Mouse (Mus musculus) forebrain, embryonic 15.5 days (tissue): ENCODE measurements around the gene Fastk. TPM values are rescaled to one million over a fixed set of nuclear protein-coding genes. Genes with fewer than 3 reads are reported as not detected.
A peak's percentile ranks its signal among the peaks of the same experiment; 100 is the strongest.

Experiments
- ATAC-seq: fragments of 200-750 bp; cut with Nextera tagmentation; replicated peaks from 2 replicates; pipeline ENCODE4 v1.8.0; 2017; ENCODE audit warnings: mild to moderate bottlenecking, moderate TSS enrichment, moderate library complexity
- H3K27ac ChIP-seq: fragments of 300-500 bp; sonication (generic); replicated peaks from 2 replicates; pipeline ENCODE4 v1.5.1; 2015; ENCODE audit warnings: mild to moderate bottlenecking, inconsistent platforms
- H3K27me3 ChIP-seq: fragments of 300-500 bp; sonication (generic); 2 replicates; pipeline ENCODE4 v1.6.1; 2015; ENCODE audit warnings: inconsistent platforms
- H3K36me3 ChIP-seq: fragments of 300-500 bp; sonication (generic); 2 replicates; pipeline ENCODE4 v1.6.1; 2015; ENCODE audit warnings: mild to moderate bottlenecking, inconsistent platforms
- H3K4me1 ChIP-seq: fragments of 300-500 bp; sonication (generic); 2 replicates; pipeline ENCODE4 v1.6.1; 2015; ENCODE audit warnings: inconsistent platforms
- H3K4me2 ChIP-seq: fragments of 300-500 bp; sonication (generic); replicated peaks from 2 replicates; pipeline ENCODE4 v1.6.1; 2015; ENCODE audit warnings: mild to moderate bottlenecking, inconsistent platforms
- H3K4me3 ChIP-seq: fragments of 300-500 bp; sonication (generic); 2 replicates; pipeline ENCODE4 v1.5.1; 2015; ENCODE audit warnings: mild to moderate bottlenecking, inconsistent platforms
- H3K9ac ChIP-seq: fragments of 300-500 bp; sonication (generic); replicated peaks from 2 replicates; pipeline ENCODE4 v1.6.1; 2015; ENCODE audit warnings: mild to moderate bottlenecking, inconsistent platforms
- H3K9me3 ChIP-seq: fragments of 300-500 bp; sonication (generic); 2 replicates; pipeline ENCODE4 v1.6.1; 2016; ENCODE audit warnings: inconsistent platforms
- WGBS: fragments of 180-500 bp; shearing (Covaris S2); methylation state at CpG from one replicate; pipeline ENCODE4 v1.1.7; 2015; ENCODE audit warnings: mixed read lengths; 5-methylcytosine and 5-hydroxymethylcytosine counted together
- polyA plus RNA-seq: library from polyadenylated mRNA; unstranded; fragments of >200 nt; fragmentation: Nextera tagmentation; extraction: Ambion mirVana; gene quantifications from 2 replicates; pipeline ENCODE4 v1.2.1, GENCODE M21; 2015

Fastk gene
- polyA plus RNA-seq, 1 experiment from 2014 or later, result 90.6 TPM

GRCm38 (mm10) chr5:24452691-24453233, 7.7 kb upstream of the Fastk start:
- Histone ChIP-seq H3K4me3 (peak overlapping the region; percentile 90), H3K36me3 (no peaks in the 10 kb centered on the region), H3K9me3 (no peaks in the 10 kb centered on the region), H3K4me2 (peak overlapping the region; percentile 97), H3K27me3 (peaks cover 14% of the 10 kb centered on the region; the same call in 1 of the 2 replicates), H3K4me1 (peaks cover 50% of the 10 kb centered on the region), H3K27ac (peak overlapping the region; percentile 95), H3K9ac (peak overlapping the region; percentile 90)
- ATAC-seq, result peak; percentile 4; the same call in 1 of the 2 replicates
- WGBS, result 0% methylated on average over 29 of the region's 29 CpGs

- peak within 1 kb of the TSS; percentile 97 for H3K4me2 ChIP-seq
- peak within 1 kb of the TSS; percentile 90 for H3K9ac ChIP-seq
- H3K27me3 ChIP-seq, result peaks cover 14% of the 10 kb centered on the region; the same call in 1 of the 2 replicates
- peaks cover 55% of the 10 kb centered on the region for H3K4me1 ChIP-seq
- no peaks in the 10 kb centered on the region for H3K36me3 ChIP-seq
- H3K9me3 ChIP-seq, result no peaks in the 10 kb centered on the region
- 0% methylated on average over 38 of the region's 85 CpGs for WGBS
- H3K4me3 ChIP-seq, result peak within 1 kb of the TSS; percentile 90
- peak within 1 kb of the TSS; percentile 95 for H3K27ac ChIP-seq
- ATAC-seq, result peak; percentile 68; the same call in 1 of the 2 replicates
These were observed 7.1 kb upstream of the Fastk start, which contains the start of gene Agap3 for GRCm38 (mm10) chr5:24452030-24452690. Agap3 (plus strand) TSS chr5:24452177.

- H3K9ac ChIP-seq, result peak overlapping the region; percentile 90
- peak overlapping the region; percentile 95 for H3K27ac ChIP-seq
- no peaks in the 10 kb centered on the region for H3K9me3 ChIP-seq
- WGBS, result 2% methylated on average over 58 of the region's 66 CpGs
- H3K27me3 ChIP-seq, result peaks cover 14% of the 10 kb centered on the region; the same call in 1 of the 2 replicates
- no peaks in the 10 kb centered on the region for H3K36me3 ChIP-seq
- peak overlapping the region; percentile 97 for H3K4me2 ChIP-seq
- peak; percentile 72 for ATAC-seq
- H3K4me1 ChIP-seq, result peaks cover 60% of the 10 kb centered on the region
- H3K4me3 ChIP-seq, result peak overlapping the region; percentile 90
These were observed 6.4 kb upstream of the Fastk start for GRCm38 (mm10) chr5:24451264-24452029.

GRCm38 (mm10) chr5:24447624-24448298, 2.7 kb upstream of the Fastk start, which contains the start of gene Tmub1:
Tmub1 (minus strand) TSS chr5:24447854.
- peaks cover 5% of the 10 kb centered on the region; the same call in 1 of the 2 replicates for H3K36me3 ChIP-seq
- H3K9me3 ChIP-seq, result no peaks in the 10 kb centered on the region
- H3K27ac ChIP-seq, result no peak within 1 kb of the TSS
- peaks cover 43% of the 10 kb centered on the region for H3K4me1 ChIP-seq
- peak within 1 kb of the TSS; percentile 82 for H3K4me2 ChIP-seq
- H3K4me3 ChIP-seq, result peak within 1 kb of the TSS; percentile 63
- H3K27me3 ChIP-seq, result peaks cover 14% of the 10 kb centered on the region; the same call in 1 of the 2 replicates
- peak; percentile 32 for ATAC-seq
- peak within 1 kb of the TSS; percentile 63 for H3K9ac ChIP-seq
- 2% methylated on average over 34 of the region's 34 CpGs for WGBS

- Histone ChIP-seq H3K4me3 (peak overlapping the region; percentile 63; the same call in 1 of the 2 replicates), H3K4me2 (no peak overlapping the region; the same call in 1 of the 2 replicates), H3K9me3 (no peaks in the 10 kb centered on the region), H3K27ac (no peak overlapping the region), H3K4me1 (peaks cover 42% of the 10 kb centered on the region), H3K9ac (no peak overlapping the region), H3K27me3 (peaks cover 14% of the 10 kb centered on the region; the same call in 1 of the 2 replicates), H3K36me3 (peaks cover 12% of the 10 kb centered on the region)
- no peak for ATAC-seq
- 91% methylated on average over 7 of the region's 7 CpGs for WGBS
These were observed 1.5 kb upstream of the Fastk start for GRCm38 (mm10) chr5:24446630-24447029.

GRCm38 (mm10) chr5:24445428-24446080, 467 bp upstream of the Fastk start:
- Histone ChIP-seq H3K4me2 (peak overlapping the region; percentile 96), H3K36me3 (peaks cover 21% of the 10 kb centered on the region), H3K27ac (peak overlapping the region; percentile 87), H3K9ac (peak overlapping the region; percentile 97), H3K27me3 (peaks cover 14% of the 10 kb centered on the region; the same call in 1 of the 2 replicates), H3K4me1 (peaks cover 36% of the 10 kb centered on the region), H3K4me3 (peak overlapping the region; percentile 96), H3K9me3 (no peaks in the 10 kb centered on the region)
- 59% methylated on average over 20 of the region's 20 CpGs for WGBS
- ATAC-seq, result no peak; the same call in 1 of the 2 replicates

GRCm38 (mm10) chr5:24443927-24444326, 1.2 kb downstream of the Fastk start:
- Histone ChIP-seq H3K9ac (no peak overlapping the region), H3K36me3 (peaks cover 25% of the 10 kb centered on the region), H3K4me3 (peak overlapping the region; percentile 96), H3K4me2 (peak overlapping the region; percentile 96), H3K4me1 (peaks cover 36% of the 10 kb centered on the region), H3K9me3 (no peaks in the 10 kb centered on the region), H3K27ac (no peak overlapping the region), H3K27me3 (peaks cover 6% of the 10 kb centered on the region; the same call in 1 of the 2 replicates)
- no peak for ATAC-seq
- 80% methylated on average over 12 of the region's 12 CpGs for WGBS

GRCm38 (mm10) chr5:24443204-24443603, 1.9 kb downstream of the Fastk start:
- Histone ChIP-seq H3K4me3 (no peak overlapping the region), H3K36me3 (peaks cover 25% of the 10 kb centered on the region), H3K4me2 (no peak overlapping the region), H3K27me3 (no peaks in the 10 kb centered on the region), H3K4me1 (peaks cover 35% of the 10 kb centered on the region), H3K9me3 (no peaks in the 10 kb centered on the region), H3K27ac (no peak overlapping the region), H3K9ac (no peak overlapping the region)
- WGBS, result 90% methylated on average over 7 of the region's 7 CpGs
- ATAC-seq, result no peak

- no peak overlapping the region for H3K27ac ChIP-seq
- peaks cover 25% of the 10 kb centered on the region for H3K4me1 ChIP-seq
- H3K27me3 ChIP-seq, result no peaks in the 10 kb centered on the region
- ATAC-seq, result no peak
- peaks cover 25% of the 10 kb centered on the region for H3K36me3 ChIP-seq
- WGBS, result 85% methylated on average over 9 of the region's 9 CpGs
- no peak overlapping the region for H3K4me3 ChIP-seq
- H3K4me2 ChIP-seq, result no peak overlapping the region
- no peak overlapping the region for H3K9ac ChIP-seq
- no peaks in the 10 kb centered on the region for H3K9me3 ChIP-seq
These were observed 3.1 kb downstream of the Fastk start for GRCm38 (mm10) chr5:24442029-24442428.

GRCm38 (mm10) chr5:24441187-24441586, 3.9 kb downstream of the Fastk start:
- no peak overlapping the region for H3K9ac ChIP-seq
- 90% methylated on average over 8 of the region's 8 CpGs for WGBS
- no peak overlapping the region for H3K4me2 ChIP-seq
- H3K27me3 ChIP-seq, result no peaks in the 10 kb centered on the region
- peaks cover 25% of the 10 kb centered on the region for H3K36me3 ChIP-seq
- no peak for ATAC-seq
- no peaks in the 10 kb centered on the region for H3K9me3 ChIP-seq
- H3K4me1 ChIP-seq, result peaks cover 17% of the 10 kb centered on the region
- no peak overlapping the region for H3K4me3 ChIP-seq
- H3K27ac ChIP-seq, result no peak overlapping the region

- 92% methylated on average over 8 of the region's 8 CpGs for WGBS
These were observed 11.1 kb downstream of the Fastk start for GRCm38 (mm10) chr5:24433993-24434392.

More at GRCm38 (mm10) chr5:24433993-24434392, 11.1 kb downstream of the Fastk start:
- Histone ChIP-seq H3K4me3 (no peak overlapping the region), H3K36me3 (peaks cover 24% of the 10 kb centered on the region), H3K9ac (no peak overlapping the region), H3K4me1 (no peaks in the 10 kb centered on the region), H3K9me3 (no peaks in the 10 kb centered on the region), H3K27ac (no peak overlapping the region), H3K4me2 (no peak overlapping the region), H3K27me3 (no peaks in the 10 kb centered on the region)
- no peak for ATAC-seq
